Mouse (Mus musculus) urinary bladder, adult 2 months (tissue): ENCODE results near the gene Prepl. TPM values are rescaled to one million over a fixed set of nuclear protein-coding genes. Genes with fewer than 3 reads are reported as not detected.

Source experiments
- DNase-seq: peaks from one replicate; pipeline ENCODE4 v3.0.0; 2022; ENCODE audit warnings: low spot score
- polyA plus RNA-seq: library from polyadenylated mRNA; depleted of rRNA; stranded (reverse); fragments of >200 nt; gene quantifications from 2 replicates; pipeline ENCODE4 v1.2.3, GENCODE M21; 2012; rRNA removed

The Prepl gene
- polyA plus RNA-seq: 32.5 and 35.4 TPM in 2 replicates

- DNase-seq: peak; percentile 89
These were observed at the start of gene Prepl, which contains the start of gene Camkmt for GRCm38 (mm10) chr17:85090120-85091099. Gene Prepl (minus strand): TSS chr17:85090241. Gene Camkmt (plus strand): TSS chr17:85090552.

- no peak for DNase-seq
These were observed 48.4 kb upstream of the Prepl start for GRCm38 (mm10) chr17:85138393-85138792.

- peak; percentile 26 for DNase-seq
These were observed 26.6 kb upstream of the Prepl start for GRCm38 (mm10) chr17:85116643-85117042.

- DNase-seq: no peak
These were observed 23.4 kb upstream of the Prepl start for GRCm38 (mm10) chr17:85113441-85113840.

GRCm38 (mm10) chr17:85110640-85111039, 20.6 kb upstream of the Prepl start:
- DNase-seq: no peak

- DNase-seq: no peak
These were observed 13.3 kb upstream of the Prepl start for GRCm38 (mm10) chr17:85103310-85103709.

- DNase-seq: no peak
These were observed 11.7 kb upstream of the Prepl start for GRCm38 (mm10) chr17:85101751-85102150.

GRCm38 (mm10) chr17:85100232-85100631, 10.2 kb upstream of the Prepl start:
- DNase-seq: no peak

GRCm38 (mm10) chr17:85098677-85099323, 8.8 kb upstream of the Prepl start:
- DNase-seq: no peak

GRCm38 (mm10) chr17:85096396-85096795, 6.4 kb upstream of the Prepl start:
- no peak for DNase-seq

- no peak for DNase-seq
These were observed 1.7 kb upstream of the Prepl start for GRCm38 (mm10) chr17:85091762-85092161.

GRCm38 (mm10) chr17:85089621-85090020, 420 bp downstream of the Prepl start:
- DNase-seq: no peak

- no peak for DNase-seq
These were observed 1.0 kb downstream of the Prepl start for GRCm38 (mm10) chr17:85089011-85089410.

GRCm38 (mm10) chr17:85088401-85088800, 1.6 kb downstream of the Prepl start:
- DNase-seq: no peak

- no peak for DNase-seq
These were observed 2.5 kb downstream of the Prepl start for GRCm38 (mm10) chr17:85087591-85087990.

GRCm38 (mm10) chr17:85086501-85086900, 3.5 kb downstream of the Prepl start:
- DNase-seq: no peak

- no peak for DNase-seq
These were observed 4.7 kb downstream of the Prepl start for GRCm38 (mm10) chr17:85085335-85085734.

- DNase-seq: no peak
These were observed 9.3 kb downstream of the Prepl start for GRCm38 (mm10) chr17:85080781-85081180.

GRCm38 (mm10) chr17:85079276-85079675, 10.8 kb downstream of the Prepl start:
- no peak for DNase-seq

- no peak for DNase-seq
These were observed 16.0 kb downstream of the Prepl start for GRCm38 (mm10) chr17:85074083-85074482.

- DNase-seq: no peak
These were observed 16.8 kb downstream of the Prepl start for GRCm38 (mm10) chr17:85073214-85073613.

- no peak for DNase-seq
These were observed 17.7 kb downstream of the Prepl start for GRCm38 (mm10) chr17:85072383-85072782.
